Mouse (Mus musculus) ES-Bruce4 (cell line): ENCODE results near the gene Cdc7. TPM values are rescaled to one million over a fixed set of nuclear protein-coding genes. Genes with fewer than 3 reads are reported as not detected.

Source experiments
- H3K27ac ChIP-seq: 2 replicates; pipeline ENCODE4 v1.5.1; 2012; ENCODE audit warnings: low read length, inconsistent platforms; ENCODE audit not compliant: insufficient read depth
- H3K27me3 ChIP-seq: 2 replicates; pipeline ENCODE4 v1.6.1; 2012; ENCODE audit warnings: mild to moderate bottlenecking, low read length, inconsistent platforms; ENCODE audit not compliant: control insufficient read depth, poor library complexity, insufficient read depth, severe bottlenecking
- H3K36me3 ChIP-seq: 2 replicates; pipeline ENCODE4 v1.6.1; 2012; ENCODE audit warnings: inconsistent platforms, mild to moderate bottlenecking, low read length, moderate library complexity; ENCODE audit not compliant: control insufficient read depth, poor library complexity, insufficient read depth, severe bottlenecking
- H3K4me1 ChIP-seq: one replicate; pipeline ENCODE4 v1.8.1; 2011; ENCODE audit warnings: low read length; ENCODE audit not compliant: control insufficient read depth, insufficient read depth
- H3K4me3 ChIP-seq: 2 replicates; pipeline ENCODE4 v1.5.1; 2011; ENCODE audit warnings: low read depth, mild to moderate bottlenecking, low read length
- H3K9ac ChIP-seq: 2 replicates; pipeline ENCODE4 v1.6.1; 2012; ENCODE audit warnings: low read depth, mild to moderate bottlenecking, inconsistent platforms; ENCODE audit not compliant: poor library complexity, severe bottlenecking
- H3K9me3 ChIP-seq: replicated peaks from 2 replicates; pipeline ENCODE4 v1.6.1; 2012; ENCODE audit warnings: mild to moderate bottlenecking, low read length, inconsistent platforms; ENCODE audit not compliant: control insufficient read depth, poor library complexity, insufficient read depth, severe bottlenecking
- CTCF ChIP-seq: IDR thresholded peaks from one replicate; pipeline ENCODE4 v1.8.1; 2011; ENCODE audit warnings: low read depth, low read length
- EP300 ChIP-seq: IDR thresholded peaks from 2 replicates; pipeline ENCODE4 v1.6.1; 2011; ENCODE audit warnings: low read depth, low read length; ENCODE audit not compliant: insufficient read depth
- POLR2A ChIP-seq: IDR thresholded peaks from one replicate; pipeline ENCODE4 v1.8.1; 2011; ENCODE audit warnings: low read length; ENCODE audit not compliant: insufficient read depth
- polyA plus RNA-seq: library from polyadenylated mRNA; stranded (reverse); fragments of >200 nt; gene quantifications from 2 replicates; pipeline ENCODE4 v1.2.4, GENCODE M21; 2011; ENCODE audit warnings: low read depth; ENCODE audit not compliant: missing spikeins, insufficient read depth, insufficient read length

The Cdc7 gene
- polyA plus RNA-seq, 1 experiment: 49.9 TPM

- no peak for TF ChIP-seq EP300
- no peak for TF ChIP-seq POLR2A
- no peak for TF ChIP-seq CTCF
- no peaks in the 10 kb centered on the region for H3K4me1 ChIP-seq
- H3K9ac ChIP-seq: no peak overlapping the region
- H3K27ac ChIP-seq: no peak overlapping the region
- H3K27me3 ChIP-seq: no peaks in the 10 kb centered on the region
- no peak overlapping the region for H3K4me3 ChIP-seq
- H3K9me3 ChIP-seq: no peaks in the 10 kb centered on the region
- no peaks in the 10 kb centered on the region for H3K36me3 ChIP-seq
These were observed 31.9 kb downstream of the Cdc7 start for GRCm38 (mm10) chr5:106995886-106996538.

DNA sequence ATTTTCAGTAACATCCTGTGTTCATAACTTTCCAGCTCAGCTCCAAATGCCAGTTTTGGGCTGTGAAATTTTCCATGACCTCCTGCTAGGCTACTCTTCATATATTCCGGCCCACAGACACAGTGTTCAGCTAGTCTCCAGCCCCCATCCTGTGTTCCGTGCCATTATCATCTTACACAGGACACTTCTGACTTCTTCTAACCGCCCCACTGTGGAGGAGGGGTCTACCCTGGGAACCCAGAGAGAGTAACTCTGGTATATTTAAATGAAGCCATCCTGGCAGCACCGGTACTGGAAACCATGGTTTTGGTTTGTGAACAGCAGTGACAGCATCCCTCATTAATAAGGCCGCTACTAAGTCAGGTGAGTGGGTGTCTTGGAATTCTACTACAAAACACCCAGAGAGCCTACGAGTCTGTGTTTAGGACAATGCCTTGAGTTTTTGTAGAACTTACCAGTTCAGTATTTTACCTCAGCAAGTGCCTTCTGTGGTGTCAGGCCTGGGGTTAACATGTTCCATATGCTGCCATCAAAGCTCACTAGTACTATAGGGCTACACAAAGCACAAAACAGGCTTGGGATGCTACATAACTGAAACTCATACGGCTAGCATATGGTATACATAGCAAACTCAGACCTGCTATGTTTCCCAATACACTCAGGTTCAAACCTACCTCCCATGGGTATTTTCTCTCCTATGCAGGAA, 32.6 kb downstream of the Cdc7 start:
- H3K9ac ChIP-seq: no peak overlapping the region
- no peaks in the 10 kb centered on the region for H3K9me3 ChIP-seq
- H3K27ac ChIP-seq: no peak overlapping the region
- H3K36me3 ChIP-seq: no peaks in the 10 kb centered on the region
- H3K4me3 ChIP-seq: no peak overlapping the region
- H3K27me3 ChIP-seq: no peaks in the 10 kb centered on the region
- no peaks in the 10 kb centered on the region for H3K4me1 ChIP-seq
- TF ChIP-seq CTCF (no peak), POLR2A (no peak), EP300 (no peak)

- H3K36me3 ChIP-seq: no peaks in the 10 kb centered on the region
- H3K4me3 ChIP-seq: no peak overlapping the region
- H3K27me3 ChIP-seq: no peaks in the 10 kb centered on the region
- no peaks in the 10 kb centered on the region for H3K4me1 ChIP-seq
- H3K9me3 ChIP-seq: no peaks in the 10 kb centered on the region
- no peak for TF ChIP-seq POLR2A
- TF ChIP-seq CTCF: no peak
- no peak for TF ChIP-seq EP300
- H3K9ac ChIP-seq: no peak overlapping the region
- H3K27ac ChIP-seq: no peak overlapping the region
These were observed 37.4 kb downstream of the Cdc7 start for GRCm38 (mm10) chr5:107001396-107002090.

- Histone ChIP-seq H3K9ac (no peak overlapping the region), H3K27ac (no peak overlapping the region), H3K36me3 (no peaks in the 10 kb centered on the region), H3K4me3 (no peak overlapping the region), H3K27me3 (no peaks in the 10 kb centered on the region), H3K9me3 (no peaks in the 10 kb centered on the region), H3K4me1 (no peaks in the 10 kb centered on the region)
- no peak for TF ChIP-seq CTCF
- no peak for TF ChIP-seq EP300
- TF ChIP-seq POLR2A: no peak
These were observed 37.9 kb downstream of the Cdc7 start for GRCm38 (mm10) chr5:107002091-107002416.

- TF ChIP-seq POLR2A (no peak), EP300 (no peak), CTCF (no peak)
- no peaks in the 10 kb centered on the region for H3K4me1 ChIP-seq
- H3K27me3 ChIP-seq: no peaks in the 10 kb centered on the region
- no peak overlapping the region for H3K9ac ChIP-seq
- H3K4me3 ChIP-seq: no peak overlapping the region
- H3K9me3 ChIP-seq: no peaks in the 10 kb centered on the region
- no peaks in the 10 kb centered on the region for H3K36me3 ChIP-seq
- H3K27ac ChIP-seq: no peak overlapping the region
These were observed 45.6 kb downstream of the Cdc7 start for GRCm38 (mm10) chr5:107009721-107010120.

DNA sequence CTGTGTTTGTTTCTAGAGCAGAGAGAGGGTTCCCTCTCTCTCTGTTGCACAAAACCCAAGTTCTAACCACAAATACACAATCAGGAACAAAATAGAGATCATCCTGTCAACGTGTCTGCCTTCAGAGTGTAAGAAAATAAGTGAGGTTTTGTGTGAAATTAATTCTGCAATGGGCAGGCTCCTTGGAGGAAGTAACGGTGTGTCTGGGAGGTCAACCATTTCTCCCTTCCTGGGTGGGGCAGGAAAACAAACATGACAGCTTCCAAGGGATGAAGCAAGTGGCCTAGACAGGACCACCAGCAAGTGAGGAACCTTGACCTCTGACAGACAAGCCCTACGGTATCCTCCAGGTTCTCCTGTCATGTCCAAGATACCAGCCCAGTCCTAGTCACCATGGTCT, 46.2 kb downstream of the Cdc7 start:
- Histone ChIP-seq H3K4me3 (no peak overlapping the region), H3K9ac (no peak overlapping the region), H3K9me3 (no peaks in the 10 kb centered on the region), H3K36me3 (no peaks in the 10 kb centered on the region), H3K4me1 (no peaks in the 10 kb centered on the region), H3K27me3 (no peaks in the 10 kb centered on the region), H3K27ac (no peak overlapping the region)
- TF ChIP-seq EP300: no peak
- no peak for TF ChIP-seq CTCF
- TF ChIP-seq POLR2A: no peak
